Mouse (Mus musculus) stomach, embryonic 14.5 days (tissue): ENCODE measurements at regions not wholly inside any gene's neighbourhood (a gene's known extent, or its start where the extent isn't known, plus 50 kb on each side); places are given as distances from the start of the nearest gene placed in this dataset.

Source experiments
- ATAC-seq: fragments of 200-750 bp; cut with Nextera tagmentation; 2 replicates; pipeline ENCODE4 v1.8.0; 2017; ENCODE audit warnings: low read depth, moderate TSS enrichment; ENCODE audit not compliant: insufficient number of reproducible peaks, insufficient read depth, low FRiP score
- H3K27ac ChIP-seq: fragments of 300-500 bp; sonication (generic); 2 replicates; pipeline ENCODE4 v1.5.1; 2014; ENCODE audit warnings: mild to moderate bottlenecking, low read length, moderate library complexity, mixed read lengths
- H3K27me3 ChIP-seq: fragments of 300-500 bp; sonication (generic); 2 replicates; pipeline ENCODE4 v1.6.1; 2014; ENCODE audit warnings: low read length, control low read depth, mixed read lengths; ENCODE audit not compliant: control insufficient read depth, insufficient read depth
- H3K36me3 ChIP-seq: fragments of 300-500 bp; sonication (generic); 2 replicates; pipeline ENCODE4 v1.6.1; 2014; ENCODE audit warnings: mild to moderate bottlenecking, control low read depth, low read length, moderate library complexity, mixed read lengths; ENCODE audit not compliant: control insufficient read depth, insufficient read depth
- H3K4me1 ChIP-seq: fragments of 300-500 bp; sonication (generic); 2 replicates; pipeline ENCODE4 v1.6.1; 2014; ENCODE audit warnings: low read length, control low read depth, mixed read lengths; ENCODE audit not compliant: control insufficient read depth, insufficient read depth
- H3K4me2 ChIP-seq: fragments of 300-500 bp; sonication (generic); replicated peaks from 2 replicates; pipeline ENCODE4 v1.6.1; 2014; ENCODE audit warnings: low read depth, low read length, control low read depth
- H3K4me3 ChIP-seq: fragments of 300-500 bp; sonication (generic); 2 replicates; pipeline ENCODE4 v1.5.1; 2014; ENCODE audit warnings: low read depth, low read length, control low read depth
- H3K9ac ChIP-seq: fragments of 300-500 bp; sonication (generic); replicated peaks from 2 replicates; pipeline ENCODE4 v1.6.1; 2014; ENCODE audit warnings: low read depth, mild to moderate bottlenecking, control low read depth, low read length, moderate library complexity, mixed read lengths
- H3K9me3 ChIP-seq: fragments of 300-500 bp; sonication (generic); 2 replicates; pipeline ENCODE4 v1.6.1; 2016; ENCODE audit warnings: low read depth, low read length, control low read depth; ENCODE audit not compliant: control insufficient read depth
- WGBS: fragments of 180-500 bp; shearing (Covaris S2); extraction: QIAGEN DNeasy Blood & Tissue Kit; methylation state at CpG from one replicate; pipeline ENCODE4 v1.1.7; 2014; 5-methylcytosine and 5-hydroxymethylcytosine counted together

- Histone ChIP-seq H3K9ac (no peak overlapping the region), H3K36me3 (no peaks in the 10 kb centered on the region), H3K4me3 (no peak overlapping the region), H3K9me3 (no peaks in the 10 kb centered on the region), H3K27ac (no peak overlapping the region), H3K4me2 (no peak overlapping the region), H3K27me3 (no peaks in the 10 kb centered on the region), H3K4me1 (no peaks in the 10 kb centered on the region)
- no peak for ATAC-seq
- 53% methylated on average over 13 of the region's 13 CpGs for WGBS
These were observed 101.4 kb upstream of the Sdk2 start for GRCm38 (mm10) chr11:114168231-114168661.

DNA sequence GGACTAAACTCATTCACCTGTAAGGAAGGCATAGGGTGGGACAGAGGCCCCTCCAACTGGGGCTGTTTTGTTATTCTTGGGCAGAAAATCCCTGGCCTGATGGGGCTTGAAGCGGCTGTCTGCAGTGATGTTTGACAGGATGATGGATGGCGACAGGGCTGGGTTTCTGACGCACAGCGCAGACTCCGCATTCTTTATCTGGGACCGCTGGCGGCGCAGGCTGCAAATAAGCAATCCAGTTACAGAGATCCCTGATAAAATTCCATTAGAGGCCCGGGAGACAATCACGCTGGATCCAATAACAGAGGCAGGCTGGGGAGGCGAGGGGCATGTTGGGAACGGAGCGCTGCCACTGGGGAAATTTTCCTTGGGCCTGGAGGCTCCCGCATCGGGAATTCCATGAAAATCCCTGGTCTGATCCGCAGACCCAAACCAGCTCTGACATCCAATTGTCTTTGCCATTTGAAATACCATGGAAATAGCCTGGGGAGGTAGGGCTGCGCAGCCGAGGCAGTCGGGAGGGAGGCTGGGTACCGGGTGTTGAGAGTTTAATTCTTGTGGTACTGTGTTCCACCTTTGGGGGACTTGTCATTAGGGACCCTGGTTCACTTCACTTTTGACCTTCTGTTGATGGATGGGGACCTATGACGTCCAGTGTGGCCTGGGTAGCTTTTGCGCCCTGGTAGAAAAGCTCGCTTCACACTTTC is 99.0 kb upstream of the Sdk2 start:
- no peak for ATAC-seq

GRCm38 (mm10) chr11:114152716-114153115 is 85.9 kb upstream of the Sdk2 start:
- H3K4me3 ChIP-seq: no peak overlapping the region
- H3K27me3 ChIP-seq: no peaks in the 10 kb centered on the region
- WGBS: 83% methylated on average over 15 of the region's 15 CpGs
- no peak overlapping the region for H3K4me2 ChIP-seq
- ATAC-seq: no peak
- no peaks in the 10 kb centered on the region for H3K9me3 ChIP-seq
- H3K27ac ChIP-seq: no peak overlapping the region
- H3K36me3 ChIP-seq: no peaks in the 10 kb centered on the region
- H3K4me1 ChIP-seq: no peaks in the 10 kb centered on the region
- no peak overlapping the region for H3K9ac ChIP-seq

More for the DNA sequence above, 99.0 kb upstream of the Sdk2 start:
- H3K9me3 ChIP-seq: no peaks in the 10 kb centered on the region
- WGBS: 14% methylated on average over 23 of the region's 23 CpGs
- H3K36me3 ChIP-seq: no peaks in the 10 kb centered on the region
- H3K4me1 ChIP-seq: no peaks in the 10 kb centered on the region
- H3K27me3 ChIP-seq: no peaks in the 10 kb centered on the region
- H3K9ac ChIP-seq: no peak overlapping the region
- no peak overlapping the region for H3K4me3 ChIP-seq
- no peak overlapping the region for H3K27ac ChIP-seq
- H3K4me2 ChIP-seq: peak overlapping the region; percentile 22; the same call in 1 of the 2 replicates

- H3K4me2 ChIP-seq: no peak overlapping the region
- no peak for ATAC-seq
- H3K4me1 ChIP-seq: peaks cover 5% of the 10 kb centered on the region; the same call in 1 of the 2 replicates
- WGBS: 36% methylated on average over 5 of the region's 5 CpGs
- H3K36me3 ChIP-seq: no peaks in the 10 kb centered on the region
- no peaks in the 10 kb centered on the region for H3K27me3 ChIP-seq
- H3K9ac ChIP-seq: no peak overlapping the region
- no peak overlapping the region for H3K27ac ChIP-seq
- H3K9me3 ChIP-seq: no peaks in the 10 kb centered on the region
- H3K4me3 ChIP-seq: no peak overlapping the region
These were observed 79.5 kb upstream of the Sdk2 start for GRCm38 (mm10) chr11:114146334-114146733.

- Histone ChIP-seq H3K9me3 (no peaks in the 10 kb centered on the region), H3K4me2 (no peak overlapping the region), H3K27ac (no peak overlapping the region), H3K27me3 (no peaks in the 10 kb centered on the region), H3K4me3 (no peak overlapping the region), H3K9ac (no peak overlapping the region), H3K36me3 (no peaks in the 10 kb centered on the region), H3K4me1 (no peaks in the 10 kb centered on the region)
- ATAC-seq: no peak
- 45% methylated on average over 8 of the region's 8 CpGs for WGBS
These were observed 62.4 kb upstream of the Sdk2 start for GRCm38 (mm10) chr11:114129270-114129669.

- Histone ChIP-seq H3K27ac (no peak overlapping the region), H3K9me3 (no peaks in the 10 kb centered on the region), H3K9ac (no peak overlapping the region), H3K4me1 (no peaks in the 10 kb centered on the region), H3K36me3 (no peaks in the 10 kb centered on the region), H3K4me3 (no peak overlapping the region), H3K27me3 (no peaks in the 10 kb centered on the region), H3K4me2 (no peak overlapping the region)
- WGBS: 83% methylated on average over 8 of the region's 8 CpGs
- ATAC-seq: no peak
These were observed 62.0 kb upstream of the Sdk2 start for GRCm38 (mm10) chr11:114128841-114129240.

DNA sequence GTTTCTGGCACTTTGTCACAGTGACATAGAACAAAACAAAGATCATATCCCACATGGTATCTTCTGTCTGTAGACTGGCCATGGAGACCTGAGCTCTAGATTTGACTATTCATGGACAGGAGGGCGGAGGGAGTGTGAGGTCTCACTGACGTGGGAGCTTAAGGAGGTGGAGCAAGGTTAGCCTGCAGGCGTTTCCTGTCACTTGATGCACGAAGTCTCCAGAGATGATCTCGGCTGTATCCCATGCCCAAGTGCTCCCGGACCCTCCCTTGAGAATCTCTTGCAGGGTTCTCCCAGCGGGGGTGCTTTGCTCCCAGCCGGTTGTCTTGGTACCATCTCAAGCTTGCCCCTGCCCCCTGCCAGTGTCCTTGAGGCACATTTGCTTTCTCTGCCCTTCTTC is 60.6 kb upstream of the Sdk2 start:
- H3K4me1 ChIP-seq: no peaks in the 10 kb centered on the region
- no peak overlapping the region for H3K4me2 ChIP-seq
- H3K9me3 ChIP-seq: no peaks in the 10 kb centered on the region
- WGBS: 27% methylated on average over 8 of the region's 8 CpGs
- no peaks in the 10 kb centered on the region for H3K27me3 ChIP-seq
- H3K4me3 ChIP-seq: no peak overlapping the region
- H3K27ac ChIP-seq: no peak overlapping the region
- no peak for ATAC-seq
- H3K36me3 ChIP-seq: no peaks in the 10 kb centered on the region
- H3K9ac ChIP-seq: no peak overlapping the region

GRCm38 (mm10) chr11:114122175-114122574 is 55.3 kb upstream of the Sdk2 start:
- 42% methylated on average over 12 of the region's 13 CpGs for WGBS
- H3K36me3 ChIP-seq: no peaks in the 10 kb centered on the region
- no peak overlapping the region for H3K27ac ChIP-seq
- no peak overlapping the region for H3K4me2 ChIP-seq
- ATAC-seq: no peak
- no peaks in the 10 kb centered on the region for H3K9me3 ChIP-seq
- H3K9ac ChIP-seq: no peak overlapping the region
- H3K4me1 ChIP-seq: 0 out of 2 replicates have a peak, but pooled peaks cover 2% of the 10 kb centered on the region
- no peak overlapping the region for H3K4me3 ChIP-seq
- H3K27me3 ChIP-seq: no peaks in the 10 kb centered on the region

DNA sequence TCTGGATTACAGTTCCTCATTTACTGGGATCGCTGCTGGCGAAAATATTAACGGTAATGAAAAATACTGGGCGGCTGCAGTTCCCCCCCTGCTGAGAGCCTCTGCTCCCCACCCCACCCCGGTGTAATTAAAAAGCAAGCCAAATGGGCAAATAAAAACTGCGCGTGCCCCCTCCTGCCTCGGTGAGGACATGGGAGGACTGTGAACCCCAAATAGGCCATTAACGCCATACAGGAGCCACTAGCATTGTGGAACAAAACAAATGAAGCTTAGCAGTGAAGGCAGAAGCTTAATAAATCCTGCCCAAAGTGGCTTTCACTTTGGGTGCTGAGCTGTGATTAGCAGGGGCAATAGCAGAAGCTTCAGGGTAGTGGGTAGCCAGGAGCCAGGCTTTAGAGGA is 52.3 kb upstream of the Sdk2 start:
- no peaks in the 10 kb centered on the region for H3K27me3 ChIP-seq
- WGBS: 72% methylated on average over 9 of the region's 9 CpGs
- no peak overlapping the region for H3K9ac ChIP-seq
- H3K27ac ChIP-seq: no peak overlapping the region
- H3K9me3 ChIP-seq: no peaks in the 10 kb centered on the region
- H3K36me3 ChIP-seq: no peaks in the 10 kb centered on the region
- H3K4me3 ChIP-seq: no peak overlapping the region
- no peak for ATAC-seq
- H3K4me2 ChIP-seq: no peak overlapping the region
- 0 out of 2 replicates have a peak, but pooled peaks cover 2% of the 10 kb centered on the region for H3K4me1 ChIP-seq
